Mouse (Mus musculus): ENCODE measurements around the gene Slc25a51. TPM values are rescaled to one million over a fixed set of nuclear protein-coding genes. Genes with fewer than 3 reads are reported as not detected.

The Slc25a51 gene
- polyA plus RNA-seq, 1 experiment from 2014 or later = 84.5 TPM

DNA sequence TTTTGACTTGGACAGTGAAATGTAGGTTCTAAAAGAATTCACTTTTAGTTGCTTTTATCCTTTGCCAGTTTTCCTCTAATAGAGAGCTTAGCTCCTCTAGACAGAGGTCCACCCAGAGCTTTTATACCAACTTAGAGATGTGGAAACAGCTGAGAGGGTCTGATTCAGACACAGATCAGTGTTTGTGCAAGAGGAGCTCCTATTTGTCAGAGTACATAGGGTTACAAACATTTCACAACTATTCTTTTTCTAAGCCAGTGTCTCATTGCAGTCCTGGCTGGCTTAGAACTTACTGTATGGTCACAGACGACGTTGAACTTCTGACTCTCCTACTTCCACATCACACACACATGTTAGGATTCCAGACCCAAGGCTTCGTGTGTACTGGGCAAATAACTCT lies 51.9 kb downstream of the Slc25a51 start:
- H3K4me3 ChIP-seq (replicated peaks; ENCODE audit: low read length) = no peak overlapping the region
- H3K4me2 ChIP-seq (ENCODE audit: low read length) = no peak overlapping the region
- ATAC-seq = no peak
- H3K9me3 ChIP-seq (ENCODE audit: control insufficient read depth, low read length) = no peaks in the 10 kb centered on the region
- H3K27ac ChIP-seq (ENCODE audit: low read length) = no peak overlapping the region
- H3K36me3 ChIP-seq (ENCODE audit: control insufficient read depth, insufficient read depth) = 0 out of 2 replicates have a peak, but pooled peaks cover 3% of the 10 kb centered on the region
- 85% methylated on average over 3 of the region's 3 CpGs for WGBS
- no peak overlapping the region for H3K9ac ChIP-seq (replicated peaks; ENCODE audit: low read depth, low read length)
- no peaks in the 10 kb centered on the region for H3K27me3 ChIP-seq (replicated peaks; ENCODE audit: control insufficient read depth, insufficient read depth, low read length)
- H3K4me1 ChIP-seq (replicated peaks; ENCODE audit: control insufficient read depth, insufficient read depth, low read length) = no peaks in the 10 kb centered on the region

Small RNA genes within 50 kb of the gene (microRNA-seq; reads per million reads assigned to microRNA genes)
- not detected for gene Gm25692

Other genes with a start within 250 kb of the Slc25a51 start
- 0.42 and 0.62 TPM in 2 replicates for gene Frmpd1, start 223.9 kb downstream of the Slc25a51 start, polyA plus RNA-seq (2015; fragmentation: Nextera tagmentation; extraction: Ambion mirVana)
- gene Trmt10b, start 111.6 kb downstream of the Slc25a51 start, polyA plus RNA-seq (2015; fragmentation: Nextera tagmentation; extraction: Ambion mirVana) = 21.6 and 22.9 TPM in 2 replicates
- gene Dcaf10, start 66.7 kb downstream of the Slc25a51 start, polyA plus RNA-seq (2015; fragmentation: Nextera tagmentation; extraction: Ambion mirVana) = 7.1 and 8.1 TPM in 2 replicates
- 45.7 and 46.8 TPM in 2 replicates for gene Exosc3, start 66.0 kb downstream of the Slc25a51 start, polyA plus RNA-seq (2015; fragmentation: Nextera tagmentation; extraction: Ambion mirVana)
- 5.8 and 7.0 TPM in 2 replicates for gene Shb, start 123.7 kb upstream of the Slc25a51 start, polyA plus RNA-seq (2015; fragmentation: Nextera tagmentation; extraction: Ambion mirVana)